Mouse (Mus musculus): ENCODE measurements around the gene Ltb4r1. TPM values are rescaled to one million over a fixed set of nuclear protein-coding genes. Genes with fewer than 3 reads are reported as not detected.

The Ltb4r1 gene
- polyA plus RNA-seq, 1 experiment: 0.75 TPM

DNA sequence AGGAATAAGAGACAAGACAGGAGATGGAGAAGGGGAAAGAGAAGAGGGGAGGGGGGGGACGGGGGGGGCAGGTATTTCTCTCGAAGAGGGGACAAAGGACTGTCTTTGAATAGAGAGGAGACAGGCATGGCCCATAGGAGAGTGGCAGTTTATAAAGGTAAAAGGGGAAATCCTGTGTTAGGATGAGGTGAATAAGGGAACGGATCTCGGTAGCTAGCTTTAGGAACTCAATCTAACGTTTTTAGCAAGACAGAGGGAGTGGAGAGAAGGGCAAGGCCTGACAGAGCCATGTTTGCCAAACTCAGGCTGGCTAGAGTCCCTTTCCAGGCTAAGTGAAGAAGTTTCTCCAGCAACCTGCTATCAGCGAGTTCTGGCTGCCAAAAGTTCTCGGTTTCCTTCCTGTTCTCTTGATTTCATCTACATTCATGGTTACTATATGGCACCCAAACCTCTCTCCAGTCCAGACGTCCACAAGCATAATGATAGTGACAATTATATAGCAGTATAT, 43.3 kb upstream of the Ltb4r1 start:
- Histone ChIP-seq H3K4me3 (ENCODE audit: insufficient read depth, low read depth, low read length) (no peak overlapping the region), H3K27ac (ENCODE audit: insufficient read depth, low read depth, low read length) (no peak overlapping the region; the same call in 1 of the 2 replicates), H3K27me3 (replicated peaks; ENCODE audit: control insufficient read depth, insufficient read depth, low read length) (no peaks in the 10 kb centered on the region), H3K4me1 (ENCODE audit: control insufficient read depth, insufficient read depth, low read length) (peaks cover 15% of the 10 kb centered on the region; the same call in 1 of the 2 replicates), H3K36me3 (ENCODE audit: control insufficient read depth, insufficient read depth, low read length) (no peaks in the 10 kb centered on the region)
- 46% methylated on average over 8 of the region's 8 CpGs for WGBS
- TF ChIP-seq CTCF (conservative IDR thresholded peaks at IDR 0.05; ENCODE audit: insufficient read depth, insufficient read length, low read depth, low read length) (no peak), POLR2A (IDR thresholded peaks at IDR 0.05; ENCODE audit: low read depth, low read length) (no peak)
- no peak for DNase-seq

DNA sequence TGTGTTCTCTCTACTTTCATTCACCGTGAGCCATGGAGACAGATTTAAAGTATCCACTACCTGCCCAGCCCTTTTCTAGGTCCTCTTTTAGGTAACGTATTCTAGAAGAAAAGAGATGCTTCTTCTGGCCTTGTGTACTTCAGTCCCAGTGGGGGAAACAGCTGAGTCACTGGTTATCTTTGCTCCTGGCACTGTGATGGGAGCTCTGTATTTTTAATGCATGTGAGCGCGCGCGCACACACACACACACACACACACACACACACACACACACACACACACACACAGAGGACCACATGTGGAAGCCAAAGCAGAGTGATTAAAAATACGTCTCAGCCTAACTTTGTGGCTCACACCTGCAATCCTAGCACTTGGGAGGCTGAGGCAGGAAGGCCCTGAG, 42.3 kb upstream of the Ltb4r1 start:
- Histone ChIP-seq H3K36me3 (ENCODE audit: control insufficient read depth, insufficient read depth, low read length) (no peaks in the 10 kb centered on the region), H3K4me1 (ENCODE audit: control insufficient read depth, insufficient read depth, low read length) (peaks cover 10% of the 10 kb centered on the region; the same call in 1 of the 2 replicates), H3K4me3 (ENCODE audit: insufficient read depth, low read depth, low read length) (no peak overlapping the region), H3K27ac (ENCODE audit: insufficient read depth, low read depth, low read length) (no peak overlapping the region), H3K27me3 (replicated peaks; ENCODE audit: control insufficient read depth, insufficient read depth, low read length) (no peaks in the 10 kb centered on the region)
- DNase-seq: no peak
- 95% methylated on average over 7 of the region's 7 CpGs for WGBS
- TF ChIP-seq CTCF (conservative IDR thresholded peaks at IDR 0.05; ENCODE audit: insufficient read depth, insufficient read length, low read depth, low read length): no peak
- no peak for TF ChIP-seq POLR2A (IDR thresholded peaks at IDR 0.05; ENCODE audit: low read depth, low read length)

DNA sequence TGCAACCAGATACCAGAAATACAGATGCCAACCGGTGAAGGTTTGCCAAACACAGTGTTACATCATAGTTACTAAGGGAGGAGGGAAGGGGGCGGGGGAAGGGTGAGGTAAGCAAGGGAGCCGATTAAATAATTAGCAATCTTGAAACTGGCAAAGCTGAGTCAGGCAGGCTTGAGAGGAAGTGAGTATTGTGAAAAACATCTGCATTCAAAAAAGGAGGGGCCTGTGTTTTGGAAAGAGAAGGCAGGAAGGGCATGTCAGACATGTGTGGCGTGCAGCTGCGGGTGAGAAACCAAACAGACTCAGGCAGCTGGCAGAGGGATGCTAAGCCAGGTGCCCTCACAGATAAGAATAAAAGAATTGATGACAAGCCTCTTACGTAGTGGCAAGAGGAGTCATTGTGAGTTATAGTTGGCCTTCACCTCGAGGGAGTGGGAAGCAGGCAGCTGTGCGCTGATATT, 41.3 kb upstream of the Ltb4r1 start:
- 37% methylated on average over 8 of the region's 8 CpGs for WGBS
- Histone ChIP-seq H3K4me1 (ENCODE audit: control insufficient read depth, insufficient read depth, low read length) (peaks cover 10% of the 10 kb centered on the region; the same call in 1 of the 2 replicates), H3K27ac (ENCODE audit: insufficient read depth, low read depth, low read length) (0 out of 2 replicates have a peak overlapping the region, but pooled peaks have one; percentile 24), H3K36me3 (ENCODE audit: control insufficient read depth, insufficient read depth, low read length) (no peaks in the 10 kb centered on the region), H3K4me3 (ENCODE audit: insufficient read depth, low read depth, low read length) (no peak overlapping the region), H3K27me3 (replicated peaks; ENCODE audit: control insufficient read depth, insufficient read depth, low read length) (no peaks in the 10 kb centered on the region)
- DNase-seq: peak; percentile 72
- TF ChIP-seq CTCF (conservative IDR thresholded peaks at IDR 0.05; ENCODE audit: insufficient read depth, insufficient read length, low read depth, low read length): no peak
- no peak for TF ChIP-seq POLR2A (IDR thresholded peaks at IDR 0.05; ENCODE audit: low read depth, low read length)

DNA sequence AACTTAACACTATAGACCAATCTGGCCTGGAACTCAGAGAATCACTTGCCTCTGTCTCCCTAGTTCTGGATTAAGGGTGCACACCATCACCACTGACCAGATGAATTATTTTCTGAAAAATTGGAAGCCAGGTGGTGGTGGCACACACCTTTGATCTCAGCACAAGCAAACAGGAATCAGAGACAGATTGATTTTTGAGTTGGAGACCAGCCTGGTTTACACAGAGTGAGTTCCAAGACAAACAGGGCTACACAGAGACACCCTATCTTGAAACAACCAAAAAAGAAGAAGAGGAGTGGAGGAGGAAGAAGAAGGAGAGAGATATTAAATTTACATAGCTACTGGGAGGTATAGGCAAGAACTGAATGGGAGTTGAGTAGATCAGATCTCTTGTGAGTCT, 39.5 kb upstream of the Ltb4r1 start:
- Histone ChIP-seq H3K4me3 (ENCODE audit: insufficient read depth, low read depth, low read length) (no peak overlapping the region), H3K4me1 (ENCODE audit: control insufficient read depth, insufficient read depth, low read length) (peaks cover 5% of the 10 kb centered on the region; the same call in 1 of the 2 replicates), H3K36me3 (ENCODE audit: control insufficient read depth, insufficient read depth, low read length) (no peaks in the 10 kb centered on the region), H3K27me3 (replicated peaks; ENCODE audit: control insufficient read depth, insufficient read depth, low read length) (no peaks in the 10 kb centered on the region), H3K27ac (ENCODE audit: insufficient read depth, low read depth, low read length) (no peak overlapping the region)
- TF ChIP-seq POLR2A (IDR thresholded peaks at IDR 0.05; ENCODE audit: low read depth, low read length): no peak
- TF ChIP-seq CTCF (conservative IDR thresholded peaks at IDR 0.05; ENCODE audit: insufficient read depth, insufficient read length, low read depth, low read length): no peak
- DNase-seq: no peak

DNA sequence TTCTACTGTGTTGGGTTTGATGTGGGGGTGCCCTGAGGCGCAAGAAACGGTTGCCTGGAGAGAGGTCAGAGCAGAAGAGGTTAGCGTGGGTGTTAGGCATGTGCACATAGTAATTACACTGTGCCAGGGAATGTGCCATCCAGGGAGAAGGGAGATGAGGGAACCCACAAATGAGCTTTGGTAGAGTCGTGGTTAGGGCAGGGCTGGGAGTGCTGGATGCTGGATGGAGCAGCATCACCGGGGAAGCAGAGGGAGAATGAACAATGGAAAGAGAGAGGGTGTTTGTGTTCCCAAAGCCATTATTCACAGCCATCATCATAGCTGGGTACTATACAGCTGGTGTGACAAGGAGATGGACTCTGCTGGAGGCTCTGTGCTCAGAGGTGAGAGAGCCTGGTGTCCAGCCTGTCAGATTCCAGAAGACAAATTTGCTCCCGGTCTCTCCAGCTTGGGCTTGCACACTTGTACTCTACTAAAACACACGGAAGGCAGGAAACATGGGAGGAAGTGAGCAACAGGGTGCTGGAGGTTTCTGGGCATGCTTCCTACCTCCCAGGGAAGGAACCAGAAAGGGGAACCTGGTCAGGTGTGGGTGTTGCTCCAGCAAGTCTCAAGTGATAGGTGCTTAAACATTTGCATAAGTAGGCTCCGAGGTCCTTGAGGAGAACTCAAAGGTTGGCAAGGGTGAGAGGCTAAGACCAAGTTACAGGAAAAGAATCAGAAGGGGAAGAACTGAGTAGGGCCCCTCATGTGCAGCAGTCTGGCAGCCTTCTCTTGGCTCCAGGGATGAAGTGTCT, 37.7 kb upstream of the Ltb4r1 start:
- Histone ChIP-seq H3K4me3 (ENCODE audit: insufficient read depth, low read depth, low read length) (no peak overlapping the region), H3K4me1 (ENCODE audit: control insufficient read depth, insufficient read depth, low read length) (peaks cover 3% of the 10 kb centered on the region; the same call in 1 of the 2 replicates), H3K27me3 (replicated peaks; ENCODE audit: control insufficient read depth, insufficient read depth, low read length) (no peaks in the 10 kb centered on the region), H3K27ac (ENCODE audit: insufficient read depth, low read depth, low read length) (no peak overlapping the region), H3K36me3 (ENCODE audit: control insufficient read depth, insufficient read depth, low read length) (no peaks in the 10 kb centered on the region)
- DNase-seq: no peak
- TF ChIP-seq CTCF (conservative IDR thresholded peaks at IDR 0.05; ENCODE audit: insufficient read depth, insufficient read length, low read depth, low read length): no peak
- no peak for TF ChIP-seq POLR2A (IDR thresholded peaks at IDR 0.05; ENCODE audit: low read depth, low read length)
- 66% methylated on average over 8 of the region's 8 CpGs for whole genome bisulfite sequencing

DNA sequence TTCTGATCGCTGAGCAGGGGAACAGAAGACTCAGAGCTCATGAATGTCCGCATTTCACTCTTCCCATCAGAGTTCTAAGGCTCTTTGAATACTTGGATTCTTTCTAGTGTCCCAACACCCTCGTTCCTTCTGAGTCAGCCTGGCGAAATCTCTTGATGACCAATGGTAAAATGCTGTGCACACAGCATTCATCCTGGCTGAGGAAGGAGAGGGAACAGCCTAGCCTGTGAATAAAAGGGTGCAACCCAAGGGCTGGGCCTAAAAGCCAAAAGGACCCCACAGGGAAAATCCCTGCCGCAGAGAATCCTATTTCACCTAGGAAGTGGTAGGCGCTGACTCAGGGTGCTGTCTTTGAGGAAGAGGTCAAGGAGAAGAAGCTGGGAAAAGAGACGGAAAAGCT, 35.6 kb upstream of the Ltb4r1 start:
- no peaks in the 10 kb centered on the region for H3K27me3 ChIP-seq (replicated peaks; ENCODE audit: control insufficient read depth, insufficient read depth, low read length)
- H3K4me1 ChIP-seq (ENCODE audit: control insufficient read depth, insufficient read depth, low read length): no peaks in the 10 kb centered on the region; the same call in 1 of the 2 replicates
- no peak for DNase-seq
- 77% methylated on average over 7 of the region's 7 CpGs for WGBS
- no peak overlapping the region for H3K4me3 ChIP-seq (ENCODE audit: insufficient read depth, low read depth, low read length)
- TF ChIP-seq POLR2A (IDR thresholded peaks at IDR 0.05; ENCODE audit: low read depth, low read length) (no peak), CTCF (conservative IDR thresholded peaks at IDR 0.05; ENCODE audit: insufficient read depth, insufficient read length, low read depth, low read length) (no peak)
- no peaks in the 10 kb centered on the region for H3K36me3 ChIP-seq (ENCODE audit: control insufficient read depth, insufficient read depth, low read length)
- no peak overlapping the region for H3K27ac ChIP-seq (ENCODE audit: insufficient read depth, low read depth, low read length)

DNA sequence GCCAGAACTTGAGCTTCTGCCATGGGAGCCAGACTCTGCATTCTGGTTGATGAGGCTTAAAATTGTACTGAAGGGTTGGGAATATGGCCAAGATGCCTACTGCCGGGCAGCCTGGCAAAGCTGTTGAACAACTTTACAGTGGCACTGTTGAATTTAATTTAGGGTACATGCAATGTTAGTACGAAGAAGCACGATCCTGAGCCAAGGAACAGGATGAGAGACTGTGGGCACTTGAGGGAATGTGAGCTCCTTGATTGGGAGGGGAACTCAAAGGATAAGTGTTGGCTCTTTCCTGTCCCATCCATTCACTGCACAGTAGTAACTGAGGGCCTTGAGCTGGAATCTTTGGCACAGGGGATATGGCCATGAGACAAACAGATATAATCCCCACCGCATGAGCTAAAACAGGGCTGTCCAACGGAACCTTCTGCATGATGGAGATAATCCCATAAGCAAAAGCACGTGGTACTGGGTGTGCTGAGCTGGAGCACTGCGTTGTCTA, 35.2 kb upstream of the Ltb4r1 start:
- peak; percentile 31 for DNase-seq
- Histone ChIP-seq H3K4me3 (ENCODE audit: insufficient read depth, low read depth, low read length) (no peak overlapping the region), H3K27ac (ENCODE audit: insufficient read depth, low read depth, low read length) (no peak overlapping the region), H3K4me1 (ENCODE audit: control insufficient read depth, insufficient read depth, low read length) (no peaks in the 10 kb centered on the region; the same call in 1 of the 2 replicates), H3K36me3 (ENCODE audit: control insufficient read depth, insufficient read depth, low read length) (no peaks in the 10 kb centered on the region), H3K27me3 (replicated peaks; ENCODE audit: control insufficient read depth, insufficient read depth, low read length) (no peaks in the 10 kb centered on the region)
- 69% methylated on average over 7 of the region's 7 CpGs for WGBS
- TF ChIP-seq POLR2A (IDR thresholded peaks at IDR 0.05; ENCODE audit: low read depth, low read length) (no peak), CTCF (conservative IDR thresholded peaks at IDR 0.05; ENCODE audit: insufficient read depth, insufficient read length, low read depth, low read length) (no peak)
